Comparison of ENCODE assay signal across 26 mouse cellular contexts in genomic region chr6:100930706-100931105, GRCm38 (mm10).
DNase-seq lines count a peak whose midpoint lies in the region; ATAC-seq and TF ChIP-seq lines count a peak whose summit lies in the region.
"Had no signal": no experiment of that assay in that cellular context is flagged by ENCODE, and none has a peak within 500 bp of the region (broad histone marks: within the 10 kb centered on the region; RNA-seq: fewer than 3 reads in every experiment).

No protein-coding gene starts in this region.

- H3K27me3 ChIP-seq in hindbrain, embryonic 10.5 days (ENCODE audit: insufficient read depth, poor library complexity, severe bottlenecking): no peaks in the 10 kb centered on the region
- peaks cover 7% of the 10 kb centered on the region; the same call in 1 of the 2 replicates for H3K27me3 ChIP-seq in hindbrain, embryonic 13.5 days
- peaks cover 8% of the 10 kb centered on the region; the same call in 1 of the 2 replicates for H3K27me3 ChIP-seq in limb, embryonic 10.5 days (ENCODE audit: low read depth, poor library complexity, severe bottlenecking)
- H3K27me3 ChIP-seq: hindbrain, embryonic 15.5 days; midbrain, embryonic 15.5 days; neural tube, embryonic 12.5 days had no signal

- ATAC-seq in hindbrain, embryonic 13.5 days (ENCODE audit: low FRiP score): no peak
- ATAC-seq: inflammation-experienced regulatory T-cells, adult 6 months; midbrain, embryonic 15.5 days; Patski had no signal

- no peaks in the 10 kb centered on the region for H3K36me3 ChIP-seq in hindbrain, embryonic 10.5 days
- no peaks in the 10 kb centered on the region for H3K36me3 ChIP-seq in hindbrain, embryonic 13.5 days
- H3K36me3 ChIP-seq in limb, embryonic 10.5 days: no peaks in the 10 kb centered on the region
- H3K36me3 ChIP-seq: hindbrain, embryonic 15.5 days; midbrain, embryonic 15.5 days; neural tube, embryonic 12.5 days had no signal

- no peak overlapping the region for H3K4me2 ChIP-seq in hindbrain, embryonic 13.5 days
- H3K4me2 ChIP-seq: hindbrain, embryonic 15.5 days; midbrain, embryonic 15.5 days; neural tube, embryonic 12.5 days had no signal

- H3K9me3 ChIP-seq in hindbrain, embryonic 10.5 days: no peaks in the 10 kb centered on the region
- H3K9me3 ChIP-seq in hindbrain, embryonic 13.5 days: no peaks in the 10 kb centered on the region
- H3K9me3 ChIP-seq in limb, embryonic 10.5 days (replicated peaks): no peaks in the 10 kb centered on the region
- H3K9me3 ChIP-seq: hindbrain, embryonic 15.5 days; midbrain, embryonic 15.5 days; neural tube, embryonic 12.5 days had no signal

- no peak for DNase-seq in hindbrain, embryonic 10.5 days (ENCODE audit: low spot score)
- DNase-seq in left cerebral cortex, adult 2 months (ENCODE audit: extremely low spot score in 1 of 2, low spot score in 2 of 2): no peak
- no peak for DNase-seq in left cerebral cortex, postnatal 4 days
- DNase-seq in kidney, adult 9 months: peak; percentile 54
- DNase-seq in limb, embryonic 10.5 days (ENCODE audit: low spot score): no peak
- no peak for DNase-seq in layer of hippocampus, postnatal 10 days (ENCODE audit: low spot score in 2 of 2)
- DNase-seq in adipocyte (ENCODE audit: low spot score): no peak
- DNase-seq: adrenal gland, postnatal 25 days; cerebellum, adult 11-12 months; cerebellum, adult 9-11 months; embryo, embryonic 11 days; forebrain, postnatal 0 days; liver; lung, adult 2 months; lung, postnatal 10 days; thymus, postnatal 4 days had no signal

- no peak for TF ChIP-seq CTCF in left cerebral cortex, adult 2 months (IDR thresholded peaks at IDR 0.05)

- intact Hi-C loops in left cerebral cortex, adult 2 months (cut with DNase I): no loop called here
- intact Hi-C loops in left cerebral cortex, postnatal 4 days (cut with DNase I): no loop called here

- peaks cover 13% of the 10 kb centered on the region; the same call in 1 of the 2 replicates for H3K4me1 ChIP-seq in hindbrain, embryonic 10.5 days (replicated peaks)
- H3K4me1 ChIP-seq in hindbrain, embryonic 13.5 days (replicated peaks): 0 out of 2 replicates have a peak, but pooled peaks cover 6% of the 10 kb centered on the region
- peaks cover 51% of the 10 kb centered on the region for H3K4me1 ChIP-seq in limb, embryonic 10.5 days
- H3K4me1 ChIP-seq: neural tube, embryonic 12.5 days had no signal

- no peak overlapping the region for H3K9ac ChIP-seq in hindbrain, embryonic 13.5 days
- H3K9ac ChIP-seq: forebrain, postnatal 0 days; hindbrain, embryonic 15.5 days; liver, embryonic 14.5 days; midbrain, embryonic 15.5 days; neural tube, embryonic 12.5 days had no signal

- no peak overlapping the region for H3K4me3 ChIP-seq in hindbrain, embryonic 10.5 days
- H3K4me3 ChIP-seq in hindbrain, embryonic 13.5 days: no peak overlapping the region
- H3K4me3 ChIP-seq in left cerebral cortex, adult 2 months: no peak overlapping the region
- H3K4me3 ChIP-seq in limb, embryonic 10.5 days: no peak overlapping the region
- H3K4me3 ChIP-seq: erythroblast, embryonic 14.5 days; hindbrain, embryonic 15.5 days; midbrain, embryonic 15.5 days; neural tube, embryonic 12.5 days had no signal

- WGBS in hindbrain, embryonic 10.5 days: 75% methylated on average over 6 of the region's 6 CpGs
- 83% methylated on average over 6 of the region's 6 CpGs for WGBS in hindbrain, embryonic 13.5 days
- 77% methylated on average over 6 of the region's 6 CpGs for WGBS in limb, embryonic 10.5 days

- H3K27ac ChIP-seq in hindbrain, embryonic 10.5 days: 0 out of 2 replicates have a peak overlapping the region, but pooled peaks have one; percentile 16
- H3K27ac ChIP-seq in hindbrain, embryonic 13.5 days: no peak overlapping the region
- H3K27ac ChIP-seq in left cerebral cortex, adult 2 months: peak overlapping the region; percentile 47; the same call in 1 of the 2 replicates
- peak overlapping the region; percentile 88 for H3K27ac ChIP-seq in limb, embryonic 10.5 days
- H3K27ac ChIP-seq: hindbrain, embryonic 15.5 days; kidney, postnatal 0 days; liver, embryonic 14.5 days; macrophage; midbrain, embryonic 15.5 days; neural tube, embryonic 12.5 days had no signal
